Mouse (Mus musculus): ENCODE measurements around the gene Pcca.

DNA sequence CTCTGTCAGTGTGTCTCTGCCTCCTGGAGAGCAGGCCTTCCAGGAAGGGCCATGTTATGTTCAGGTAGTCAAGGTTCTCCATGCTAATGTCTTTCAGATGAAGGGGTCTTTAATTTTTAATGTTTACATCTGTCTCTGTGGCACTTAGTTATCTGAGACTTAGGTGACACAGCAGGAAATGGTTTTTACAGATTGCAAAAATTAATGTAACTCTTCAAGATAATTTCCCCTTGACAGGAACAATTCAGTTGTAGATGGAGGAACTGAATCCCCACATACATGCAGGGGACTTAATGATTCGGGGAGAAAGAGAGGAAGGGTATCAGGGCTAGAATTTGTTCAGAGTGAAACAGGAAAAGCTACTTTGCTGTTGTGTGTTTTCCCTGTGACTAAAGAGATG lies 353.2 kb downstream of the Pcca start:
- TF ChIP-seq MAX (IDR thresholded peaks at IDR 0.05) (no peak), CTCF (IDR thresholded peaks at IDR 0.05; ENCODE audit: control insufficient read depth, insufficient read depth, insufficient read length) (no peak), USF1 (IDR thresholded peaks at IDR 0.05; ENCODE audit: low read depth) (no peak)

All from C2C12 (cell line).